Mouse (Mus musculus) left cerebral cortex, adult 11 months (tissue): ENCODE measurements at regions not wholly inside any gene's neighbourhood (a gene's known extent, or its start where the extent isn't known, plus 50 kb on each side); places are given as distances from the start of the nearest gene placed in this dataset.

Experiments used
- DNase-seq: peaks from one replicate; pipeline ENCODE4 v3.0.0; 2022; ENCODE audit warnings: low spot score

DNA sequence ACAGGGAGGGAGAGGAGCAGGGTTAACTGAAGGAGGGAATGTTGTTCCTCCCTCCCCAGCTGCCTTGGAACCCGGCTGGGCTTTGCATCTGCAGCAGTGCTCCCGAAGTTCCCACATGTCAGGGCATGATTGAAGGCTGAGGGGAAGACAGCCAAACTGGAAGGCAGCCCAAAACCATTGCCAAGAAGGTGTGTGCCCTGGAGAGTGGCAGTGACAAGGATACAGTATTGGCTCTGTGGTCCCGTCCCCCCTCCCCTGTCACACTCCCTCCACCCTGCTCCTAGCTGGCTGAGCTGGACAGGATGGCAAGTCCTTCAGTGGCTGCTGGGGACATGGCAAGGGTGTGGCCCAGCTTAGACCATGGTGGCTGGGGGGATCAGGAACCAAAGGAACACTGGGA, 79.1 kb downstream of the Cyp26b1 start:
- no peak for DNase-seq

DNA sequence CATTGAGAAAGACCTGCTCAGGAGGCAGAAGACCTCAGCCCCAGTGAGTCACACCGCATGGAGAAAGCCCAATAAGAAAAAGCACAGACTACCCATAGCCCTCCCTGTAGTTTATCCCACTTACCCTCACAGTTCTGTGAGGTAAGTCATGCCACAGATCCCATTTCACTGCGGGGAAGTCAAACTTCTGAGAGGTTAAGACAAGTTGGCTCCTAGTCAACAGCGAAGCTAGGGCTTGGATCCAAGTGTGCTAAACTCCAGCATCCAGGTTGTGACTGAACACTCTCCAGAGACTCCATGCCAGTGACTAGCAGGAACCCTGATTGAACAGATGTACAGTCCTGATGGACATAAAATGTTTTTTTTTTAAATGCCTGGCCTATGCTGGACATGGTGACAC, 85.1 kb downstream of the Cyp26b1 start:
- no peak for DNase-seq

DNA sequence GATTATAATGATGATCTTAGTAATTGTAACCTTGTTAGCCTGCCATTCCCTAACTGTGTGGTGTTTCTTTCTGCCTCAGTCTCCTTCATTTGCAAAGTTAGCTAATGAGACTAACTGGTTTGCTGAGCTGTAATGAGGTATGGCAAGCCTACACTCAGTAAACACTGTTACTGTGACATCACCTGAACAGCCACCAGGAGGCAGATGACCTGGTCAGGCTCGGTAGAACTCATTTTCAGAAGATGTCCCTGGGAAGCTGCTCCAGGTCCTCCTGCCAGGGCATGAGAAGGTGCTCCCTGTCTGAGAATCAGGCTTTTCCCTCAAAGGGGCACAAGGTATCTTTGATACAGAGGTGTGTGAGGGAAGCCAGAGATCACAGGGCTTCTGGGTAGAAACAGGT, 87.0 kb downstream of the Cyp26b1 start:
- no peak for DNase-seq

DNA sequence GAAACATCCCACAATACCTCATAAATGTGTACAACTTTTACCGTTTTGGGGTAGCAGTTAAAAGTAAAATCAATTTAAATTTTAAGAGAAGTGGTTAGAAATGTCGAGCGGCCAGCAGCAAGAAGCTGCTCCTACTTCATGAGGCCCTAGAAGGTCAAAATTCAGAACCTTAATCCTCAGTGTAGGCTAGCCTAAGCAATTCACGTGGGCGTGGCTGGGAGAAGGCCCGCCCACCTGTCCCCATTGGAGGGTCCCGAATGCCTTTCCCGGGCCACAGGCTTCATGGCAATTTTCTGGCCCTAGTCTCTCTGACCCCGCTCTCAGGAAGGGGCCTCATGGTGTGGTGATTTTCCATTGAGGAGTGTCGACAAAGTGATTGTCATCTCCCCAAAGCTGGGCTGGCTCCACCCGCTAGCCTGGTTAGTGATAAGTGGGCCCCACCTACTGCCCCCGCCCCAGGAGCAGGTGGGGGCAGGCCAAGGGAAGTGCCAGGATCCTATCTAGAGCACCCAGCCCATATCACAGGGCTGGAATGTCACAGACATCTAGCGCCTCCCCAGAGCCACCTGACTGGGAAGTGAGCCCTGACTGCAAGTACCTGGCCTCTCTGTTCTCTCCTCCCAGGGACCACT, 93.3 kb downstream of the Cyp26b1 start:
- no peak for DNase-seq

DNA sequence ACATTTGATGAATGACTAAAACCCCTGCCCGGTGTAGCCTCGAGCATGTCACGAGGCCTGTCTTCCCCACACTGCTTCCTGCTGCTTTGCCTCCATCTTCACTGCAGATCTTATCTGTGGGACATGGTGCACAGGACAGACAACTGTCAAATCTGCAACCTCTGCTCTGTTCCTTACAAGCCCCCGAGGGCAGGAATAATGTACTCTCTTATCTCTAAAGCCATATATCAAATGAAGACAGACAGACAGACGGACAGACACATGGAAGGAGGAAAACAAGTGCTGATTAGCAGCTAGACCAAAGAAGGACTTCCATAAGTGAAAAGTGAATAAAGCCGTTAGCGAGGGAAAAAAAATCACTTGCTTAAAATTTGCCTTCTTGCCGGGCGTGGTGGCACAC, 95.6 kb downstream of the Cyp26b1 start:
- DNase-seq, result no peak

DNA sequence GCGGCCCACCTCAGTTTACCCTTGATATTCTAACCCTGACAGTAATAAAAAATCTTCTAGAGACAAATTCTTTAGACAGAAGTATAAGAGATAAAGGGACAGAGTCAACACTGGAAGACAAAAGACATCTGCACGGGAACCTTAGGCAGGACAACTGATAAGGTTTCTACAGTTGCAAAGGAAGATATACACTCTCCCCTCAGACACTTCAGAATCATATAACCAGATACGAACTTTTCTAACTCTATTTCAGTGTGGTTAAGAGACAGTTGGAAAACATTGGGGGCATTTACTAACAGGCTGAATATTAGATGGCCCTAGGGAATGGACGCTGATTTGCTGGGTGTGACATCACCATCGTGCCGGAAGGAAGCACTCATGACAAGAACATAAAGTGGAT, 100.0 kb downstream of the Cyp26b1 start:
- DNase-seq, result no peak

DNA sequence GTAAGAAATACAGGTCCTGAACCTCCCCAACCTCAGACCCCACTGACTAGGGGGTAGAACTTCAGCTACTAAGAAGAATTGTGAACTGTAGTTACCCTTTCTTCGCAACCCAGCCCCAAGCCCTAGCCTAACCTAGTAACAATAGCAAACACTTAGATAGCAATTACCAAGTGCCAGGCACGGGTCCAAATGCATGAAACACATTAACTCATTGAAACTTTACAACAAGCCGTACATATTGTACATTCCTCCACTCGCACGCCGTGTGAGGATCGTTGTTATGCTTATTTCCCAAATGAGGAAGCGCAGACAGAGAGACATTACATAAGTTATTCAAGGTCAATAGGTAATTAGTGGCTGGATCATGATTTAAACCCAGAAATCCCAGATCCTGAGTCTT, 100.5 kb downstream of the Cyp26b1 start:
- no peak for DNase-seq

DNA sequence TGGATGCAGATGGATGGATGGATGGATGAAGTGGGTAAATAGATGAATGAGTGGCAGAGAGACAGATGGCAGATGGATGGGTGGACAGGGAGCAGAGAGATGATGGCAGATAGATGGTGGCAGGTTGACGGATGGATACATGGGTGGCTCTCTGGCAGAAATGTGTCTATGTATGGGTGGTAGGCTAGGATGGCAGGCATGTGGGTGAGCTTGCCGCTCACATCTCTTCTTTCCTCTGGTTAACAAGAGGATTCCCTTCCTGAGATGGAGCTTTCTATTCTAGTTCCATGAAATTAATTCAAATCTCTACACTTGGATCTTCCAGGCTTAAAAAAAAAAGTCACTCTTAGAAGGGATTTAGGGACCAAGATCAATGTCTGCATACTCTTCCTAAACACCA, 101.1 kb downstream of the Cyp26b1 start:
- DNase-seq, result no peak

DNA sequence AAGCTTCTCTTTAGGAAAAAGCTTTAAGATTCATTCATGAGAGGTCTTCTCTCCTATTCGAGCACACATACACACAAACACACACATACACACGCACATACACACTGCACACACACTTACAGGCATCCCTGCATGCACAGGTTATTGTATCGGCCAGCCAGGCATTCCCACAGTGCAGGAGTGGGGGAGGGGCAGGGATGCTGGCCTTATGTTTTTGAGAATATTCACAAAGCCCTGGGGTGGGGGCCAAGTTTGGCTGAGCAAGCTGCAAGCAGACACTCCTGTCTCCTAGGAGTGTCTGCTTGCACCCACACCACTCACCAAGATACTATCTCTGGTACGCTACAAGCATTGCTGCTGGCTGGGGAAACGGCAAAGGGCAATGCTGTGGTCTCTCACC, 102.6 kb downstream of the Cyp26b1 start:
- no peak for DNase-seq

DNA sequence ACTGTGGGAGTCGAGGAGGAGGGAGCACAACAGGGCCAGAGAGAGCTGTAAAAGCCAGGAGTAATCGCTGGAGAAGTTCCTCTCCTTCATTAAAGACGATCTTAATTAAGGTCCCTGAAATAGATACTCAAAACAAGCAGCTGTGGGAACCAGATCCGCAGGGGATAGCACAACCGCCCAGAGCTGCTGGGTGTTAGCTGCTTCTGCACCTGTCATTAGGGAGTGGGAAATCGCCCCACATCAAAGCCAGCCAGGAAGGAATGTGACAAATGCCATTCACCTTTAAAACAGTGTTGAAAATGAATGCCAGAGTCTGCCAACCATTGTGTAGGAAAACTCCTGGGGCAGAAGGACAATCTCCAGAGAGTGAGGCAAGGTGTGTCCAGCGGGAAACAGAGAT, 112.5 kb downstream of the Cyp26b1 start:
- no peak for DNase-seq

DNA sequence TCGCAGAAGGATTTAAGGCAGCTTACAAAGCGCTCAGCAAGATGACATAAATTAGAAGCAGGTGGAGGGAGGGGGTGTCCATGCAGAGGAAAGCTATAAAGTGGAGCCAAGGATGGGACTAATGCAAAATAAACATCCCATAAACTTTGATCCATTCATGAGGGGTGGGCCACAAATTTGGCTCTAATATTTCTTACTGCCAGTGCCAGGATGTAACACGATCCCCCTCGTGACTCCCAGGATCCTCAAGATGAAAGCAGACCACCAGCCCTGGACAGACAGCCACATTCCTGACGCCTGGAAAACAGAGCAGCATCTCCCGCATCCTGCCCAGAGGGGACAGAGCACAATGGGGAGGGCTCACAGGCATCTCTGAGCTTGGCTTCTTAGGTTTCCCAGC, 116.6 kb downstream of the Cyp26b1 start:
- no peak for DNase-seq

DNA sequence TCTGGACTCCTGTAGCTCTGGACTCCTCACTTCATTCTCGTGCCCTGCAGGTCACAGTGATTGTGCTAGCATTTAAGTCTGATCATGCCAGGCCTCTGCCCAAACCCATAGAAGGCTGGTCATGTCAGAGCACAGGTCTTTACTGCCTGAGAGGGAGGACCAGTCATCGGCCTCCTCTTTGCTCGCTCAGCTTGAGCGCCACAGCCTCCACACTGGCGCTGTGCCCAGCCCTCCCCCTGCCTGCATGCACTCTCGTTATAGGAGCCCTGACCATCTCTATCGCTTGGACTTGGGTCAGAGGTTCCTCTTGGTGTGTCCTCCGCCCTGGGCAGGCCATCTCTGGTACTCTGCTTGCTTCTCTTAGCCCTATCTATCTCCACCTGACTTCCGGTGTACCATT, 117.2 kb downstream of the Cyp26b1 start:
- DNase-seq, result no peak

DNA sequence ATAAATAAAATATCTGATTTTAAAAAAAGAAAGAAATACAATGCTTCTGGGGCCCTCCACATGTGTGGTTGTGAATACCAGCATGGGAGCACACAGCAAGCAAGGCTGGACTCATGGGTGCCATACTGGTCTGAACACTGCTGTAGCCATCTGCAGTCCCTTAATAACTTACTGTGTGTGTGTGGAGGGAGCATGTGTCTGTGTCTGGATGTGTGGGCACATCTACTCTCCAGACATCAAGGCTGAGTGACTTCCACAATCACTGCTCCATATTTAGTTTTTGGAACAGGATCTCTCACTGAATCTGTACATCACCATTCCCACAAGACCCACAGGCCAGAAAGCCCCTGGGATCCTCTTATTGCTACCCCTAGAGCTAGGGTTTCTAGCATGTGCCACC, 118.9 kb downstream of the Cyp26b1 start:
- no peak for DNase-seq

DNA sequence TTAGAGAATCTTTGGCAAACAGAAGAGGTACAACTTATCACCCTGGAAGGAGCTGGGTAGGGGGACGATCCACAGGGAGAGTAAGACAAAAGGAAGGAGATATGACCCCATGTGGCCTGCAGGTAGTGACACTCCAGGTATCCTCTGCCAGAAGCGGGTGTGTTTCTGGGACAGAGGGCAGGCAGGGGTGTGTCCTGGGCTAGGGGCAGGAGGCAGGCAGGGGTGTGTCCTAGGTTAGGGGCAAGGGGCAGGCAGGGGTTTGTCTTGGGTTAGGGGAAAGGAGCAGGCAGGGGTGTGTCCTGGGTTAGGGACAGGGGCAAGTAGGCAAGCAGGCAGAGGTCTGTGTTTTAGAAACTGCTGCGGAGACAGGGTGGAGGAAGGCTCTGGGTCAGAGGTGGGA, 120.5 kb downstream of the Cyp26b1 start:
- DNase-seq, result no peak

DNA sequence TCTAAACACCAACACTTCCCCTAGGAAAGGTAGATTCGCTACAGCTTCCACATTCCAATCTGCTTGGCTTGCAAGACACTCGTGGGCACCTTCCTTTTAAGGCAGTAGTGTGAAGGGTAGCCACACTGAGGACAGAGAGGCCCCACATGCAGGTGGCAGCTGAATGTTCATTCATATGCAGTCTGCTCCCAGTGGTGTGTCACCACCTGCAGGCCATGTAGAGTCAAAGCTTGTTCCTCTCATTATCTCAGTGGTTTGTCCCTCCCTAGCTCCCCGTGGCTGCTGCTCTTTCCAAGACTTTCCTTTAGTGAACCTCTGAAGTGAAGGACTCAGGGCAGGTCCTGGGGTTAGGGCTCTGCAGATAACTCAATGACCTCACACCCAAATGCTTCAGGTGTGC, 121.4 kb downstream of the Cyp26b1 start:
- no peak for DNase-seq

DNA sequence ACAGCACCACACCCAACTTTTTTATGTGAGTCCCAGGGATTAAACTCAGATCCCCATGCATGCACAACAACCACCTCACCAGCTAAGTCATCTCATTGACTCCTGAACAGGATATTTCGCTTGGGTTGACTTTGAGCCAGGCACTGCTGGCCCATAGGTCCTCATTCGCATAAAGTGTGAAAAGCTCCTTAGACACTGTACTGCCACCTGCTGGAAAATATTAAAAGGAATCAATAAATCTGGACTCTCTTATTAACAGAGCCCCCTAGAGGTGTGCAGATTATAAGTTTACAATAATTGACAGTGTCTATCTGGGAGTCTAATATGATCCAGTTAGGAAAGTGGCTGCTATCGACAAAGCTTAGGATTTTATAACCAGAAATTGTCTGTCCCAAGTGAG, 126.4 kb downstream of the Cyp26b1 start:
- DNase-seq, result no peak

DNA sequence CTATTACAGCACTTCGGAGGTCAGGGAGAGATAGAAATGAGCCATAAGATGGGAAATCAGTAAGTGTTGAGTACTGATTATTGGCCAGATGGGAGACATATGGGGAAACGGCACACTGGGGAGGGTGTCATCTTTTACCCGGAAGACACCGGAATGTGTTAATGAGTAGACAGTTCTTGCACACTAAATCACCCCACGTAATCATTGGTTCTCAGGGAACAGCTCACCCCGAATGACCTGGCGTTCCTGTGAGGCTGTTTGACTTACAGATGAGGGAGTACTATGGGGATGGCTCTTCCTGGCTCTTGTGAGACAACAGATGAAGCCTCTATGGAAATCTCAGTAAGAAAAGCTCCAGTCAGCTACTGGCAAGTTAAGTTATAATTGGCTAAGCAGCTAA, 127.5 kb downstream of the Cyp26b1 start:
- DNase-seq, result peak; percentile 23

DNA sequence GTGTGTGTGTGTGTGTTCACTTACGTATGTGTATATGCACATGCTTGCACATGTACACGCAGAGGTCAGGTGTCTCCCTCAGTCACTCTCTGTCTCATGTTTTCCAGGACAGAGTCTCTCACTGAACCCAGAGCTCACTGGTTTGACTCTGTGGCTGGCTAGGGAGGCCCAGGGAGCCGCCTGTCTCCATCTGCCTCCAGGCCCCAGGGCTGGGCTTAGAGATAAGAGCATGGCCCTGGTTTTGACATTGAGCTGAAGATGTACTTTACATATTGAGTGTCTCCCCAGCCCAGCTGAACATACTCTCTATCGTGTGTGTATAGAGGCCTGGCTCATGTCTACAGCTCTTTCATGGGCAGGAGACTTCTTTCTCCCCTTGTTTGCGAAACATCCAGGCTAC, 128.1 kb downstream of the Cyp26b1 start:
- DNase-seq, result no peak

DNA sequence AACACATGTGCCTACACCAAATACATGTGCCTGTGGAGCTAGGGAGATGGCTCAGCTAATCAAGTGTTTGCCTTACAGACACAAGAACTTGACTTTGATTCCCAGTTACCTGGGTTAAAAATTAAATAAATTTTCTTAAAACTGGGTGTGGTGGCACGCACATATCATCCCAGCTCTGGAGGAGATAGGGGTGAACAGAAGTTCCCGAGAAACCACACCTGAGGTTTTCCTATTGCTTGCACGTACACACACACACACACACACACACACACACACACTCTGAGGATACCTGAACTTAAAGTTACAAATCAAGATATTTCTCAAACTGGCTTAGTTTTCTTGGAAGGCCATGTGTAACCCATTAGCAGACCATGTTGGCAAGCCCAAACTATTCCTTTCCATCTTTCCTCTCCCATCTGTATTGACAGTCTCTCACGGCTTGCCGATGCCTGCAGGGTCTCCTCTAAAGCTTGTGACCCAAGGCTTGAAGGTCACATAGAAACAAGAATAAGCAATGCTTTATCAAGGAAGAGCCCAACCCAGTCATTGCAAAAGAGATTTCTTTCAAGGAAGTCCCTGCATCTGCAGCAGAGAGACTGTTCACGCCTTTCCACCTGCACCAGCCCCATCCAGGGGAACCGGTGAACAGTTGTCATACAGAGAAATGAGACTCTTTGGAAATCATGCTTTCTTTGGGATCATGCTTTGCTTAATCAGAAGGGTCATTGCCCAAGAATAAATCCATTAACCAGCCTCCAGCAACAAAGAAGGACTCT, 129.9 kb downstream of the Cyp26b1 start:
- no peak for DNase-seq

DNA sequence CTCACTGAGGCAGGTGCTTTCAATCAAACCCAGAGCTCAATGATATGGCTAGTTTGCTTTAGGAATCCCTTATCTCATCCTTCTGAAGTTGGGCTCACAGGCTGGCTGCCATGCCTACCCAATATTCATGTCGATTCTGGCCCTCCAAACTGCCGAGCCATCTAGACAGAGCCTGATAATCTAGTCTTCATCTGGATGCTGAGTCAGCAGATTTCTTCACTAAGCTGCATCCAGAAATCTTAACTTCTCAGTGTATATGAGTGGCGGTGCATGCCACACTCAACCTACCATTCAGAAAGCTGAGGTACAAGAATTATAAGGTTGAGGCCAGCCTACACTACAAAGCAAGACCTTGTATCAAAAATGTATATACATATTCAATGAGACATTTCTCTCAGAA, 136.9 kb downstream of the Cyp26b1 start:
- DNase-seq, result no peak

DNA sequence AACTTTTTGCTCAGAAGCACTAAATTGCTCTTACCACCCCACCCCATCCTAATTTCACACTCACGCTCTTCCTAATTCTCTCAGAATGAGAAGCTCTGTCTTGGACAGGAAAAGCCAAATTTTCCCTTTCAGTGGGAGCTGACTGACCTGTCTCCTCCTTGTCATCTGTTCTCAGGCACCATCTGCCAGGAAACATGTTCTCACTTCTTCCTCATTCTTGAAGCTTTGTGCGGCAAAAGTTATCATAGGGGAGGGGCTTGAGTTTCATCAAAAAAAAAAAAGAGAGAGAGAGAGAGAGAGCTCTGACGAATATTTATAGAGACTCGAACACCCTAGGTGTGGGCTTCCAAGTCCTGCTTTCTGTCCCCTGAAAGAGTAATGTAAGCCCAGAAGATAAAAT, 148.6 kb downstream of the Cyp26b1 start:
- no peak for DNase-seq

DNA sequence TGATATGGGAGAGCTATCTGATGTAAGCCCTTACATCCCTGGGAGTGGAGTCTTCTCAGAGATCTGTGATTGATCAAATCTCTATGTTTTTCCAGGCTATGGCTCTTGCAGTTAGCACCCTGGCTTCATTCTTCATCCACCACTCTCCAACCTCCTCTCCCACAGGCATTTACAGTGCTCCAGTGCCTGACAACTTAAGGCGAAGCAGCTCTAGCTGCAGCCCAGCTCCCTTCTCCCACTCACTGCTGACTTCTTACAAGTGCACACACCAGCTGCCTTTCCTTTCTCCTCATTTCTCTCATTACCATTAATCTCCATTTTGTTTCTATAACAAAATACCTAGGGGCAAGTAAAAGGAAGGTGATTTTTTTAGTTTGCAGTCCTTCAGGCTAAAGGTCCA, 151.0 kb downstream of the Cyp26b1 start:
- DNase-seq, result no peak

DNA sequence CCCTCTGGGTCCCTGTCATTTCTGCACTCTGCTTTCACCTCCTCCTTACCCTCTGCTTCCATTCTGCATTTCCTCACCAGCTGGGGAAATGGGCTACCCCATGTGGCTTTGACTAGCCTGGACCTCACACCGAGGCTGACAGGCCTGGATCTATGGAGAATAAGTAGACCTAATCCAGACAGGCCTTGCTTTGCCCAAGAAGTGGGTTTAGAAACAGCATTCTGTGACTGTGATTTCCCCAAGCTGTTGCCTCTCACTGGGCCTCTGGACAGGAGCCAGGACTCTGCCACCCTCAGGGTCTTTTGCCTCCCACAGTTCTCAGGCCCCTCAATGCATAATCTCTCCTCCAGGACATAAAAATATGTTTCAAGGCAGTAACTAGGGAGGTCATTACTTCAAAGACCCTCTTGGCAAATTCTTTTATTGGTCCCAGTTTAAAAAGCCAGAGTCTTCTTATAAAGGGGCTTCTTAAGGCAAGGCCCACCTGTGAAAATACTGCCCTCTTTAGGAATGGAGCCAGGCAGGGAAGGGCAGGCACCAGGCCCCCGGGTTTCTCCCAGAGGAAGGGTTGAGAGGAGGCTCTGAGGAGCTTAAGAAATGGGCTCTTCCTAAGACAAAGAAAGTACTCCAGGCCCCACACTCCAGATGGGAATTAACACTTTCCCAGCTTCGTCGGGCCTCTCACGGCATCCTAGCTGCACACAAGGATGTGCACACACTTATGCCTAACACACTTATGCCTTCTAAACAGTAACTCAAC, 151.8 kb downstream of the Cyp26b1 start:
- DNase-seq, result no peak
